Mouse (Mus musculus): Measurements from ENCODE around the gene Cldn20. TPM values are rescaled to one million over a fixed set of nuclear protein-coding genes. Genes with fewer than 3 reads are reported as not detected.
A peak's percentile ranks its signal among the peaks of the same experiment; 100 is the strongest.

Cldn20 gene
- polyA plus RNA-seq, 1 experiment, result 0.25 TPM

- Histone ChIP-seq H3K27ac (ENCODE audit: insufficient read depth, low read length) (no peak overlapping the region), H3K4me1 (ENCODE audit: control insufficient read depth, insufficient read depth, low read length) (no peaks in the 10 kb centered on the region), H3K4me3 (replicated peaks; ENCODE audit: insufficient read depth, low read depth, low read length) (no peak overlapping the region), H3K27me3 (ENCODE audit: control insufficient read depth, insufficient read depth, low read length) (no peaks in the 10 kb centered on the region)
- 68% methylated on average over 3 of the region's 3 CpGs for WGBS
- TF ChIP-seq POLR2A (IDR thresholded peaks at IDR 0.05; ENCODE audit: borderline replicate concordance, insufficient read depth, low read length), result no peak
- no peak for TF ChIP-seq CTCF (IDR thresholded peaks at IDR 0.05; ENCODE audit: borderline replicate concordance, insufficient read depth, low read depth, low read length)
- no peak for DNase-seq
These were observed 2.8 kb upstream of the Cldn20 start for GRCm38 (mm10) chr17:3529523-3529922.

DNA sequence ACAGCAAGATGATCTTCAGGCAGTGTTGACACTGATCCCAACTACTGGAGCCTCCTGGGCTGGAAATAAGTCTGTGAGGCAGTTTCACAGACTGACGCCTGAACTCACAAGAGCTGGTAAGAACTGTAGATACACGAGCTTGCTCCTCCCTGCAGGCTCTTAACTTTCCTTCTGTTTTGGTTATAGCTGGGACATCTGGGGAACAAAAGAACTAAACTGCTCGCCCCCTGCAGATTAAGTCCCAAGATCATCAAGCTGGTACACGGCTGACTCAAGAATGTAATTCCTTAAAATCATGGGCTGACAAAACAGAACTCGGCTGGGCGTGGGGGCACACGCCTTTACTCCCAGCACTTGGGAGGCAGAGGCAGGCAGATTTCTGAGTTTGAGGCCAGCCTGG, 1.8 kb upstream of the Cldn20 start:
- TF ChIP-seq POLR2A (IDR thresholded peaks at IDR 0.05; ENCODE audit: borderline replicate concordance, insufficient read depth, low read length) (no peak), CTCF (IDR thresholded peaks at IDR 0.05; ENCODE audit: borderline replicate concordance, insufficient read depth, low read depth, low read length) (no peak)
- no peak for DNase-seq
- H3K27ac ChIP-seq (ENCODE audit: insufficient read depth, low read length), result no peak overlapping the region
- H3K4me1 ChIP-seq (ENCODE audit: control insufficient read depth, insufficient read depth, low read length), result no peaks in the 10 kb centered on the region
- WGBS, result 70% methylated on average over 7 of the region's 7 CpGs
- H3K4me3 ChIP-seq (replicated peaks; ENCODE audit: insufficient read depth, low read depth, low read length), result no peak overlapping the region
- no peaks in the 10 kb centered on the region for H3K27me3 ChIP-seq (ENCODE audit: control insufficient read depth, insufficient read depth, low read length)

- Histone ChIP-seq H3K4me3 (replicated peaks; ENCODE audit: insufficient read depth, low read depth, low read length) (no peak overlapping the region), H3K27me3 (ENCODE audit: control insufficient read depth, insufficient read depth, low read length) (no peaks in the 10 kb centered on the region), H3K4me1 (ENCODE audit: control insufficient read depth, insufficient read depth, low read length) (no peaks in the 10 kb centered on the region), H3K27ac (ENCODE audit: insufficient read depth, low read length) (no peak overlapping the region)
- TF ChIP-seq CTCF (IDR thresholded peaks at IDR 0.05; ENCODE audit: borderline replicate concordance, insufficient read depth, low read depth, low read length) (no peak), POLR2A (IDR thresholded peaks at IDR 0.05; ENCODE audit: borderline replicate concordance, insufficient read depth, low read length) (no peak)
- 80% methylated on average over 1 of the region's 1 CpGs for WGBS
- DNase-seq, result no peak
These were observed 713 bp upstream of the Cldn20 start for GRCm38 (mm10) chr17:3531641-3532040.

- WGBS, result 47% methylated on average over 1 of the region's 1 CpGs
- H3K27ac ChIP-seq (ENCODE audit: insufficient read depth, low read length), result no peak overlapping the region
- no peaks in the 10 kb centered on the region for H3K27me3 ChIP-seq (ENCODE audit: control insufficient read depth, insufficient read depth, low read length)
- no peak overlapping the region for H3K4me3 ChIP-seq (replicated peaks; ENCODE audit: insufficient read depth, low read depth, low read length)
- DNase-seq, result no peak
- TF ChIP-seq POLR2A (IDR thresholded peaks at IDR 0.05; ENCODE audit: borderline replicate concordance, insufficient read depth, low read length) (no peak), CTCF (IDR thresholded peaks at IDR 0.05; ENCODE audit: borderline replicate concordance, insufficient read depth, low read depth, low read length) (peak; percentile 23; the same call in 1 of the 2 replicates)
- H3K4me1 ChIP-seq (ENCODE audit: control insufficient read depth, insufficient read depth, low read length), result no peaks in the 10 kb centered on the region
These were observed 1.1 kb downstream of the Cldn20 start for GRCm38 (mm10) chr17:3533425-3533824.

DNA sequence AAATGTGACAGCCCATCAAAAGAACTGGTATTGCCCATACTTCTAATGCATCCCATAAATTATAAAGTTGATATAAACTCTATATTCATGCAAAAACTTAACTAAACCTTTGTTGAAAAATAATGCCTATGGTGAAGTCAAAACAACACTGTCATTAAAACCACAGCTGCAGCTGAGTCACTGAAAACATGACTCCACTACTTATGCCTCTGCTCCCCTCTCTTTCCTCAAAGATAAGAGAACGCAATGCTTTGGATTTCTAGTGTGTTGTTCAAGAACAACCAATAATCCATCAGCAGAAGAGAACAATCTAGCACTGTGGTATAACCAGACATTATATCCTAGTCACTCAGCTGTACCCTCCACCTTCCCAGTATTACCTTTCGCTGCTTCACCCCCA, 8.0 kb downstream of the Cldn20 start:
- no peaks in the 10 kb centered on the region for H3K4me1 ChIP-seq (ENCODE audit: control insufficient read depth, insufficient read depth, low read length)
- H3K27ac ChIP-seq (ENCODE audit: insufficient read depth, low read length), result no peak overlapping the region
- no peak for DNase-seq
- WGBS, result 98% methylated on average over 2 of the region's 2 CpGs
- TF ChIP-seq POLR2A (IDR thresholded peaks at IDR 0.05; ENCODE audit: borderline replicate concordance, insufficient read depth, low read length) (no peak), CTCF (IDR thresholded peaks at IDR 0.05; ENCODE audit: borderline replicate concordance, insufficient read depth, low read depth, low read length) (no peak)
- no peak overlapping the region for H3K4me3 ChIP-seq (replicated peaks; ENCODE audit: insufficient read depth, low read depth, low read length)
- H3K27me3 ChIP-seq (ENCODE audit: control insufficient read depth, insufficient read depth, low read length), result no peaks in the 10 kb centered on the region

- no peak for TF ChIP-seq CTCF (IDR thresholded peaks at IDR 0.05; ENCODE audit: borderline replicate concordance, insufficient read depth, low read depth, low read length)
- no peak for TF ChIP-seq POLR2A (IDR thresholded peaks at IDR 0.05; ENCODE audit: borderline replicate concordance, insufficient read depth, low read length)
- H3K4me3 ChIP-seq (replicated peaks; ENCODE audit: insufficient read depth, low read depth, low read length), result no peak overlapping the region
- no peaks in the 10 kb centered on the region for H3K4me1 ChIP-seq (ENCODE audit: control insufficient read depth, insufficient read depth, low read length)
- H3K27ac ChIP-seq (ENCODE audit: insufficient read depth, low read length), result no peak overlapping the region
- DNase-seq, result no peak
- no peaks in the 10 kb centered on the region for H3K27me3 ChIP-seq (ENCODE audit: control insufficient read depth, insufficient read depth, low read length)
- WGBS, result 93% methylated on average over 5 of the region's 5 CpGs
These were observed 8.7 kb downstream of the Cldn20 start for GRCm38 (mm10) chr17:3541033-3541432.

- no peak for DNase-seq
- TF ChIP-seq CTCF (IDR thresholded peaks at IDR 0.05; ENCODE audit: borderline replicate concordance, insufficient read depth, low read depth, low read length) (no peak), POLR2A (IDR thresholded peaks at IDR 0.05; ENCODE audit: borderline replicate concordance, insufficient read depth, low read length) (no peak)
- no peak overlapping the region for H3K27ac ChIP-seq (ENCODE audit: insufficient read depth, low read length)
- no peaks in the 10 kb centered on the region for H3K4me1 ChIP-seq (ENCODE audit: control insufficient read depth, insufficient read depth, low read length)
- H3K27me3 ChIP-seq (ENCODE audit: control insufficient read depth, insufficient read depth, low read length), result no peaks in the 10 kb centered on the region
- no peak overlapping the region for H3K4me3 ChIP-seq (replicated peaks; ENCODE audit: insufficient read depth, low read depth, low read length)
- 26% methylated on average over 7 of the region's 7 CpGs for WGBS
These were observed 15.4 kb downstream of the Cldn20 start for GRCm38 (mm10) chr17:3547725-3548124.

DNA sequence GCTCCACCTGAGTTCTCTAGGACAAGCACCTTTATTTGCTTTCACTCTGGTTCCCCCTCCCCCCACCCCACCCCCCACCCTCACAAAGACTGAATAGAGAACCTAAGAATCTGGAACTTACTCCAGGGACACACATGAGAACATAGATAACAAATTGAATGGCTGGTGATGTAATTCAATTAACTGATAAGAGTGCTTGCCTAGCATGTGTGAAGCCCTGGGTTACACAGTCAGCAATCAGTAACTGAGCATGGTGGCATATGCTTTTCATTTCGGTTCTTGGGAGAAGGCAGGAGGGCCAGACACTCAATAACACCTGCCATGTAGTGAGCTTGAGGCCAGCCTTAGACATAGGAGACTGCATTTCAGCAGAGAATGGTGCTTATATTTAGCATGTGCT, 23.9 kb downstream of the Cldn20 start:
- Histone ChIP-seq H3K4me1 (ENCODE audit: control insufficient read depth, insufficient read depth, low read length) (no peaks in the 10 kb centered on the region), H3K4me3 (replicated peaks; ENCODE audit: insufficient read depth, low read depth, low read length) (no peak overlapping the region)

More for the DNA sequence above, 23.9 kb downstream of the Cldn20 start:
- no peak for DNase-seq
- no peak overlapping the region for H3K27ac ChIP-seq (ENCODE audit: insufficient read depth, low read length)
- WGBS, result 57% methylated on average over 1 of the region's 1 CpGs
- TF ChIP-seq POLR2A (IDR thresholded peaks at IDR 0.05; ENCODE audit: borderline replicate concordance, insufficient read depth, low read length) (no peak), CTCF (IDR thresholded peaks at IDR 0.05; ENCODE audit: borderline replicate concordance, insufficient read depth, low read depth, low read length) (no peak)
- H3K27me3 ChIP-seq (ENCODE audit: control insufficient read depth, insufficient read depth, low read length), result no peaks in the 10 kb centered on the region

All from cerebellum, adult 2 months (tissue).